Mouse (Mus musculus): ENCODE results near the gene Tmem205. TPM values are rescaled to one million over a fixed set of nuclear protein-coding genes. Genes with fewer than 3 reads are reported as not detected.
A peak's percentile ranks its signal among the peaks of the same experiment; 100 is the strongest.

Tmem205 gene
- polyA plus RNA-seq, 1 experiment from 2014 or later: 59.6 TPM

DNA sequence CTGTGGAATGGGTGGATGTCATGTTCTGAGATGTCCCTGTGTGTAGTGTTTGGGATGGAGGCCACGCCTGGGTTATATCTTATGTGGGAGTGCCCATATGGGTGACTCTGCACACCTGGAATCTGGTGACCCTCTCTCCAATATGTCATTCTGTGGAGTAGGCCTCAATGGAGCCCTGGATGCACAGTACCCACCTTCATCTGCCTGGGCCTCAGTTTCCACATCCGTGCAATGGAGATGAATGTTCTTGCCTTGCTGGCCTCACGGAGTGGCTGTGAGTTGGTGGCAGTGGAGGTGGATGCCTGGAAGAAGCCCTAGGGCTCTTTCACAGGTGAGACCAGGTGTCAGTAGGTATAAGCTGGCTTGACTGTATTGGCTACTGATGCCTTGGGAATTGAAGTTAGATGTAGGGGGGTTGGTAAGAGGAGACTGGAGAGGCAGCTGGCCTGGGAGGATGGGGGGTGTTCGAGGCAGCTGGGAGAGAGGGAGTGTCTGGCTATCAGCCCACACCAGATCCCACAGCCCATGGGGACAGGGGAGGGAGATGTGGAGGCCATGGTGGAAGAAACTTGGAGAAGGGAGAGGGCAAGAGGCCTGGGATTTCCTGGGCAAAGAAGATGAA is 11.0 kb upstream of the Tmem205 start:
- 88% methylated on average over 4 of the region's 4 CpGs for WGBS
- Histone ChIP-seq H3K4me2 (ENCODE audit: low read length) (no peak overlapping the region), H3K9ac (ENCODE audit: low read length) (no peak overlapping the region), H3K4me1 (replicated peaks; ENCODE audit: control insufficient read depth, insufficient read depth, low read length) (peaks cover 10% of the 10 kb centered on the region; the same call in 1 of the 2 replicates), H3K9me3 (ENCODE audit: control insufficient read depth, low read length) (no peaks in the 10 kb centered on the region), H3K27ac (ENCODE audit: low read depth) (no peak overlapping the region), H3K27me3 (replicated peaks; ENCODE audit: control insufficient read depth, insufficient read depth, low read length) (no peaks in the 10 kb centered on the region), H3K36me3 (ENCODE audit: control insufficient read depth, insufficient read depth, low read length) (no peaks in the 10 kb centered on the region), H3K4me3 (ENCODE audit: low read depth, low read length) (no peak overlapping the region)
- DNase-seq (ENCODE audit: low spot score): no peak
- ATAC-seq (replicated peaks; ENCODE audit: low FRiP score, low TSS enrichment, low read depth): no peak

DNA sequence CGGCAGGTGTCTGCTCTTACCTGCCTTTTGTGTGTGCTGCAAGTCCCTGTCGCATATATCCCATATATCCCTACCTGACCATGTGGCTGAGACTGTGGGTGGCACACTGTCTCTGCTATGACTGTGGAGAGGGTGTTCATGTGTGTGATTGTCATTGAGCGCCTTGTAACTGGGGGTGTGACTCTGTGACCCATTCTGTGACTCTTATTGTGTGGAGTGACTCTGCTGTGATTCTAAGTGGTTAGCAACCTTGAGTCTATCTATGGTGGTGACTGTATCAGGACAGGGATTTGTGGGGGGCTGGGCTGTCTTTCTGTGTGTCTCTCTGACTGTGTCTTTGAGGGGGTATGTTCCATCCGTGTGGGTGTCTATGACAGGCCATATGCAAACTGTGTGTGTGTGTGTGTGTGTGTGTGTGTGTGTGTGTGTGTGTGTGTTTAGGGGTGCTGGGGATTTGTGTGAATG is 10.4 kb upstream of the Tmem205 start:
- Histone ChIP-seq H3K4me2 (ENCODE audit: low read length) (peak overlapping the region; percentile 59), H3K4me1 (replicated peaks; ENCODE audit: control insufficient read depth, insufficient read depth, low read length) (peaks cover 10% of the 10 kb centered on the region; the same call in 1 of the 2 replicates), H3K9ac (ENCODE audit: low read length) (no peak overlapping the region), H3K9me3 (ENCODE audit: control insufficient read depth, low read length) (no peaks in the 10 kb centered on the region), H3K36me3 (ENCODE audit: control insufficient read depth, insufficient read depth, low read length) (no peaks in the 10 kb centered on the region), H3K27me3 (replicated peaks; ENCODE audit: control insufficient read depth, insufficient read depth, low read length) (no peaks in the 10 kb centered on the region), H3K4me3 (ENCODE audit: low read depth, low read length) (no peak overlapping the region), H3K27ac (ENCODE audit: low read depth) (no peak overlapping the region)
- 82% methylated on average over 4 of the region's 4 CpGs for WGBS
- ATAC-seq (replicated peaks; ENCODE audit: low FRiP score, low TSS enrichment, low read depth): no peak
- DNase-seq (ENCODE audit: low spot score): no peak

DNA sequence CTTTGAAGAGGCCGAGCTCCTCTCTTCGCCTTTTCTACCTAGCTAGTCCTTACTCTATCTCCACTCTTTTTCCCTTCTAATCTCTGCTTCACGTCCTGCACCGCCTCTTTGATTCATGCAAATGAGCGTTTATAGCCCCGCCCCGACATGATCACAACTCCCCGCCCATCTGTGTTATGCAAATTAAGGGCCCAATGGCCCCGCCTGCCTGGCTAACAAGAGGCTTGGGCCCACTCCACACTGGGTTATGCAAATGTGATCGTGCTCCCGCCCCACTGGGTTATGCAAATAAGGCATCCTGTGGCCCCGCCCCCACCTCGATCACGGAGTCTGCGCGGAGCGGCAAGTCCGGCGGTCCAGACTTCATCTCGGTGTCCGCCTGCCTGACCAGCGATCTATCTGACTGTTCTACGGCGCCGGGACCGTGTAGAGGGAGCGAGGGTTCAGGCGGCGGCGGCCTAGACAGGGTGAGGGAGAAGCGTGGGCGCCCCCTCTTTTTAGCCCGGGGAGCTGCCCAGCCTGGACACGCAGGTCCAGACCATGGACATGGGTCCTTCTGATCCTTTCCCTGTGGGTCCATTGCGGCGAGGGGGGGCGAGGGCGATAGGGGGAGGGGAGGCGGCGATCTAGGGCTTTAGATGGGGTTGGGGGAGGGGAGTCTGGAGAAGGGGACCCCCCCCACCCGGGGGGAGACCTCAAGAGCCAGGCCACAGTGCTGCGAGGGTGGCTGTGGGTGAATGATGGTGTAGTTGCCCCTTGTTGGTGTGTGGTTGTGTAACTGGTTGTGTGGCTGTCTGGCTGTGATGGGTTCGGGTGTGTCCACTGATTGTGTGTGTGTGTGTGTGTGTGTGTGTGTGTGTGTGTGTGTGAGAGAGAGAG is 9.6 kb upstream of the Tmem205 start, which contains the start of gene Plppr2:
Gene Plppr2 (plus strand): TSS at position 342 of the 879 bp plus-strand sequence.
- H3K27me3 ChIP-seq (replicated peaks; ENCODE audit: control insufficient read depth, insufficient read depth, low read length): no peaks in the 10 kb centered on the region
- H3K4me1 ChIP-seq (replicated peaks; ENCODE audit: control insufficient read depth, insufficient read depth, low read length): peaks cover 10% of the 10 kb centered on the region; the same call in 1 of the 2 replicates
- H3K36me3 ChIP-seq (ENCODE audit: control insufficient read depth, insufficient read depth, low read length): no peaks in the 10 kb centered on the region
- peak; percentile 95 for DNase-seq (ENCODE audit: low spot score)
- peak within 1 kb of the TSS; percentile 59 for H3K4me2 ChIP-seq (ENCODE audit: low read length)
- peak; percentile 96 for ATAC-seq (replicated peaks; ENCODE audit: low FRiP score, low TSS enrichment, low read depth)
- 2% methylated on average over 43 of the region's 43 CpGs for WGBS
- H3K9ac ChIP-seq (ENCODE audit: low read length): peak within 1 kb of the TSS; percentile 29
- H3K27ac ChIP-seq (ENCODE audit: low read depth): no peak within 1 kb of the TSS
- peak within 1 kb of the TSS; percentile 41 for H3K4me3 ChIP-seq (ENCODE audit: low read depth, low read length)
- no peaks in the 10 kb centered on the region for H3K9me3 ChIP-seq (ENCODE audit: control insufficient read depth, low read length)

- Histone ChIP-seq H3K36me3 (ENCODE audit: control insufficient read depth, insufficient read depth, low read length) (no peaks in the 10 kb centered on the region), H3K4me2 (ENCODE audit: low read length) (no peak overlapping the region), H3K9ac (ENCODE audit: low read length) (no peak overlapping the region), H3K4me3 (ENCODE audit: low read depth, low read length) (no peak overlapping the region), H3K27ac (ENCODE audit: low read depth) (no peak overlapping the region), H3K9me3 (ENCODE audit: control insufficient read depth, low read length) (no peaks in the 10 kb centered on the region), H3K4me1 (replicated peaks; ENCODE audit: control insufficient read depth, insufficient read depth, low read length) (peaks cover 10% of the 10 kb centered on the region; the same call in 1 of the 2 replicates), H3K27me3 (replicated peaks; ENCODE audit: control insufficient read depth, insufficient read depth, low read length) (no peaks in the 10 kb centered on the region)
- no peak for ATAC-seq (replicated peaks; ENCODE audit: low FRiP score, low TSS enrichment, low read depth)
- DNase-seq (ENCODE audit: low spot score): no peak
- WGBS: 88% methylated on average over 7 of the region's 7 CpGs
Observed at GRCm38 (mm10) chr9:21935466-21936131, 8.2 kb upstream of the Tmem205 start.

DNA sequence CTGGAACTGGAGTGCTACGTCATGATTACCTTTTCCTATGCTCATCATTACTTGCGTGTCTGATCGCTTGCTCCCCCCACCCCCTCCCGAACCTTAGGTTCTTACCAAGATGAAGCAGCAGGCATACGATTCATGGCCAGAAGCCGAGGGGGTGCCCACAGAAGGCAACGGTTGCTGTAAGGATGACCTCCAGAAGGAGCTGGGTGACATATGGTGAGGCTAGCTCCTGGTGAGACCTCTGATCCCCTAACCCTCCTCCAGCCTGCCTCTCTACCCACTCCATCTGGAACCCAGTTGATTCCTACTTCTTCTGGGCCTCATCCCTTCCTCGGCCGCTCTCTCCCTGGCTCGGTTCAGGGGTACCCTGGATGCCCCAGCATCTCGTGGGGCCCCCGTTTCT is 6.7 kb upstream of the Tmem205 start:
- H3K9me3 ChIP-seq (ENCODE audit: control insufficient read depth, low read length): no peaks in the 10 kb centered on the region
- no peak overlapping the region for H3K4me2 ChIP-seq (ENCODE audit: low read length)
- H3K9ac ChIP-seq (ENCODE audit: low read length): no peak overlapping the region
- H3K27ac ChIP-seq (ENCODE audit: low read depth): no peak overlapping the region
- DNase-seq (ENCODE audit: low spot score) (peak; percentile 41), ATAC-seq (replicated peaks; ENCODE audit: low FRiP score, low TSS enrichment, low read depth) (no peak)
- 89% methylated on average over 12 of the region's 12 CpGs for WGBS
- peaks cover 10% of the 10 kb centered on the region; the same call in 1 of the 2 replicates for H3K4me1 ChIP-seq (replicated peaks; ENCODE audit: control insufficient read depth, insufficient read depth, low read length)
- H3K27me3 ChIP-seq (replicated peaks; ENCODE audit: control insufficient read depth, insufficient read depth, low read length): no peaks in the 10 kb centered on the region
- no peak overlapping the region for H3K4me3 ChIP-seq (ENCODE audit: low read depth, low read length)
- no peaks in the 10 kb centered on the region for H3K36me3 ChIP-seq (ENCODE audit: control insufficient read depth, insufficient read depth, low read length)

DNA sequence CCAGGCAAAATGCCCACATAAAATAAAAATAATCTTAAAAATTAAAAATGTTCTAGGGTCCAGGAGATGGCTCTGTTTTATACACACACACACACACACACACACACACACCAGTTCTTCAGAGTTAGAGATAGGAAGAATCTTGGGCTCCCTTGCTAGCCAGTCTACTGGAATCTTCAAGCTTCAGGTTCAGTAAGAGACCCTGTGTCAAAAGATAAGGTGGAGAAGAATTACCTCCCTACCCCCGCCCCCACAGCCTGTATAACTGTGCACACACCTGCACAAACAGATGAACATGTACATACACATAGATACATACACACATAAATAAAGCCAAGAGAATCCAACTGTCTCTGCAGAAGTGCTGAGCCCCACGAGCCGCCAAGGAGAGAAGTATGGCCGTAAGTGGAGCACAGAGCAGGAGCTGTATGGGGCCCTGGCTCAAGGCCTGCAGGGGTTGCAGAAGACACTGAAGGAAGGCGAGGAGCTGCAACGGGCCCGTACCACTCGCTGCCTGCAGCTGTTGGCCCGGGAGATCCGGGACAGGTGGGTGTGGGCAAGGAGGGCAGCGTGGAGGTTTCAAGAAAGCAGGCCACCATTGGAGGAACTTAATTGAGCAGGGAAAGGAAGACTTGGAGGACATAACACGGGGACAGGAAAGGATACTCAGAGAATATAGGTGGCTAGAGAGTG is 5.2 kb upstream of the Tmem205 start:
- H3K27ac ChIP-seq (ENCODE audit: low read depth): no peak overlapping the region
- peaks cover 10% of the 10 kb centered on the region for H3K4me1 ChIP-seq (replicated peaks; ENCODE audit: control insufficient read depth, insufficient read depth, low read length)
- ATAC-seq (replicated peaks; ENCODE audit: low FRiP score, low TSS enrichment, low read depth): no peak
- peak; percentile 47 for DNase-seq (ENCODE audit: low spot score)
- no peak overlapping the region for H3K4me2 ChIP-seq (ENCODE audit: low read length)
- no peak overlapping the region for H3K9ac ChIP-seq (ENCODE audit: low read length)
- WGBS: 58% methylated on average over 12 of the region's 12 CpGs
- no peak overlapping the region for H3K4me3 ChIP-seq (ENCODE audit: low read depth, low read length)
- no peaks in the 10 kb centered on the region for H3K36me3 ChIP-seq (ENCODE audit: control insufficient read depth, insufficient read depth, low read length)
- H3K9me3 ChIP-seq (ENCODE audit: control insufficient read depth, low read length): no peaks in the 10 kb centered on the region
- no peaks in the 10 kb centered on the region for H3K27me3 ChIP-seq (replicated peaks; ENCODE audit: control insufficient read depth, insufficient read depth, low read length)

GRCm38 (mm10) chr9:21932006-21932405 is 4.7 kb upstream of the Tmem205 start:
- H3K9ac ChIP-seq (ENCODE audit: low read length): no peak overlapping the region
- ATAC-seq (replicated peaks; ENCODE audit: low FRiP score, low TSS enrichment, low read depth): no peak
- no peak overlapping the region for H3K27ac ChIP-seq (ENCODE audit: low read depth)
- 56% methylated on average over 2 of the region's 2 CpGs for WGBS
- DNase-seq (ENCODE audit: low spot score): no peak
- H3K9me3 ChIP-seq (ENCODE audit: control insufficient read depth, low read length): no peaks in the 10 kb centered on the region
- no peak overlapping the region for H3K4me3 ChIP-seq (ENCODE audit: low read depth, low read length)
- no peak overlapping the region for H3K4me2 ChIP-seq (ENCODE audit: low read length)
- H3K36me3 ChIP-seq (ENCODE audit: control insufficient read depth, insufficient read depth, low read length): no peaks in the 10 kb centered on the region
- H3K27me3 ChIP-seq (replicated peaks; ENCODE audit: control insufficient read depth, insufficient read depth, low read length): no peaks in the 10 kb centered on the region
- peaks cover 12% of the 10 kb centered on the region for H3K4me1 ChIP-seq (replicated peaks; ENCODE audit: control insufficient read depth, insufficient read depth, low read length)

DNA sequence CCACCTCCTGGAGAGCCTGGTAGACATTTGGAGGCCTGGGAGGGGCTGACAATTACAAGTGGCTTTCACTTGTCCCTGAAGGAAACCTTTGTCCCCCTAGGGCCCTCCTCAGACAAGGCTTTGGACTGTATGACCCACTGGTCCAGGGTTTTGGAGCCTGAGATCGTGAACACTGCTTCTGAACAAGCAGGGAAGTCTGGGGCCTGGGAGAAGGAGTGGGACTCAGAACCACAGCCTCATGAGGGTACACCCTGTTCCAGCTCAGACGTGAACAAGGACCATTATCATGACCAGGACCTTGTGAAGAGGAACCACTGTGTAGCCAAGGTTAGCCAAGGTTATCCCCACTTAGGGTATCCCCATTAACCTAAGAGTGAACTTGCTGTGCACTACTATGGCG is 1.9 kb upstream of the Tmem205 start:
- WGBS: 79% methylated on average over 3 of the region's 3 CpGs
- ATAC-seq (replicated peaks; ENCODE audit: low FRiP score, low TSS enrichment, low read depth) (no peak), DNase-seq (ENCODE audit: low spot score) (peak; percentile 50)
- Histone ChIP-seq H3K4me2 (ENCODE audit: low read length) (no peak overlapping the region), H3K27me3 (replicated peaks; ENCODE audit: control insufficient read depth, insufficient read depth, low read length) (no peaks in the 10 kb centered on the region), H3K9me3 (ENCODE audit: control insufficient read depth, low read length) (no peaks in the 10 kb centered on the region), H3K9ac (ENCODE audit: low read length) (no peak overlapping the region), H3K4me1 (replicated peaks; ENCODE audit: control insufficient read depth, insufficient read depth, low read length) (peaks cover 14% of the 10 kb centered on the region), H3K27ac (ENCODE audit: low read depth) (no peak overlapping the region), H3K36me3 (ENCODE audit: control insufficient read depth, insufficient read depth, low read length) (no peaks in the 10 kb centered on the region), H3K4me3 (ENCODE audit: low read depth, low read length) (no peak overlapping the region)

All from intestine, embryonic 14.5 days (tissue).